Mouse (Mus musculus) cerebellum, adult 2 months (tissue): Measurements from ENCODE around the gene Them4. TPM values are rescaled to one million over a fixed set of nuclear protein-coding genes. Genes with fewer than 3 reads are reported as not detected.
A peak's percentile ranks its signal among the peaks of the same experiment; 100 is the strongest.
"Not testable (repeated sequence)": the region's sequence is repeated elsewhere in the genome, so short reads cannot be mapped to it uniquely, and the experiment has no call there.

Experiments used
- DNase-seq, 2 experiments: peaks; one replicate each; pipeline ENCODE4 v3.0.0; 2021
- H3K27ac ChIP-seq: fragments of 200-500 bp; 2 replicates; pipeline ENCODE4 v1.5.1; 2012; ENCODE audit warnings: low read length, control low read depth, inconsistent platforms; ENCODE audit not compliant: insufficient read depth
- H3K27me3 ChIP-seq: fragments of 200-500 bp; 2 replicates; pipeline ENCODE4 v1.6.1; 2012; ENCODE audit warnings: inconsistent platforms, mild to moderate bottlenecking, low read length, moderate library complexity; ENCODE audit not compliant: control insufficient read depth, insufficient read depth
- H3K4me1 ChIP-seq: fragments of 200-500 bp; 2 replicates; pipeline ENCODE4 v1.6.1; 2011; ENCODE audit warnings: low read length; ENCODE audit not compliant: control insufficient read depth, insufficient read depth
- H3K4me3 ChIP-seq: fragments of 200-500 bp; replicated peaks from 2 replicates; pipeline ENCODE3; 2011; ENCODE audit warnings: mild to moderate bottlenecking, low read depth, low read length, control low read depth; ENCODE audit not compliant: insufficient read depth
- CTCF ChIP-seq: fragments of 200-500 bp; IDR thresholded peaks from 2 replicates; pipeline ENCODE4 v1.5.1; 2011; ENCODE audit warnings: low read depth, mild to moderate bottlenecking, control low read depth, low read length, moderate library complexity, borderline replicate concordance; ENCODE audit not compliant: insufficient read depth
- POLR2A ChIP-seq: fragments of 200-500 bp; IDR thresholded peaks from 2 replicates; pipeline ENCODE4 v1.6.1; 2011; ENCODE audit warnings: low read length, control low read depth, borderline replicate concordance; ENCODE audit not compliant: insufficient read depth
- WGBS: fragments of 180-500 bp; shearing (Covaris S2); methylation state at CpG from one replicate; pipeline ENCODE4 v1.1.7; 2018; 5-methylcytosine and 5-hydroxymethylcytosine counted together
- polyA plus RNA-seq: library from polyadenylated mRNA; depleted of rRNA; stranded (reverse); fragments of >200 nt; gene quantifications from 2 replicates; pipeline ENCODE4 v1.2.3, GENCODE M21; 2012; rRNA removed

The Them4 gene
- polyA plus RNA-seq: 33.6 and 33.8 TPM in 2 replicates

DNA sequence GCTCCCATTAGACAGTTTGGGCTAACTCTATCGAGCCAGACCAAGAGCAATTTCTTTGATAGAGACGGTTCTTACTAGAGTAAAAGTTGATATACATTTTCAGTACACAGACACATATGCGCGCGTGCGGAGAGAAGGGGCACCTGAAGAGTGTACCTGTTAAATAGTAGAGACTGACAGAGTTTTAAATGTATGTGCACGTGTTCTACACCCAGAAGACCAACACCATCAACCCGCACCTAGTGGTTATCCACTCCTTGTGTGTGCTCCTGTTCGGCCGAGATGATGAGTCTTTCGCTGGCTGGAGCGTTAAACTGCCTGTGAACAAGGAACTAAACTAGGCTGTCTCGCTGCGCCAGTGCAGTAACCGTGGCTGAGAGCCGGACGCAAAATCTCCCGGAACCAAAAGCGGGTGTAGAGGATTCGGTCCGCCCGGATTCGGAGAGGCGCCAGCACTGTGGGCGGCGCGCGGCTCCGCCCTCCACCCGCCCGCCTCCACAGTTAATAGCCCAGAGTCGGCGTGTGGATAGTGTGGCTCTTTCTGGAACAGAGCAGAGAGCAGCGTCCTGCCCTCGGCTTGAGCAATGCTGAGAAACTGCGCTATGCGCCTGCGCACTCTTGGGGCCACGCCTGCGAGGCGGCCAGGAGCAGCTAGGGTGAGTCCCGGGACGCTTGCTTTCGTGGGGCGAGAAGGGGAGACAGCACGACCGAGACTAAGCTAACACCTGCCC, at the start of gene Them4:
Gene Them4, plus strand, starts transcription at position 457 of the 731 bp plus-strand sequence.
- Histone ChIP-seq H3K27ac (peak within 1 kb of the TSS; percentile 44), H3K4me1 (no peaks in the 10 kb centered on the region), H3K4me3 (peak within 1 kb of the TSS; percentile 80), H3K27me3 (no peaks in the 10 kb centered on the region)
- peak; percentile 93 for TF ChIP-seq POLR2A
- no peak for TF ChIP-seq CTCF
- peak; percentile 96 to 98 for DNase-seq
- 2% methylated on average over 47 of the region's 47 CpGs for WGBS

DNA sequence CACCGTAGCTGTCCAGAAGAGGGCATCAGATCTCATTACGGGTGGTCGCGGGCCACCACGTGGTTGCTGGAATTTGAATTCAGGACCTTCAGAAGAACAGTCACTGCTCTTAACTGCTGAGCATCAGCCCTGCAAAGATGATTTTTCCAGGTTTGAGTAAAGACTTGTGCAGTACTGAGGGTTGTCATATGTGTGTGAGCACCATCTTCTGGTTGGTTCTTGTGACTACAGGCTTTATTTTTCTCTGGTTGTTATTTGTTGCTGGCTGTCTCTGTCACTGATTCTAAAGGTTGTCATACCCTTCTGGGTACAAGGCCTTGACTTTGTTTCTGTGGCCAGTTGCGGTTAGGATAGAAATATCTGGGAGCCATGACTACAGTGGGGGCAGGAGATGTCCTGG, 49.3 kb upstream of the Them4 start:
- H3K27ac ChIP-seq: no peak overlapping the region
- 45% methylated on average over 6 of the region's 6 CpGs for WGBS
- H3K27me3 ChIP-seq: no peaks in the 10 kb centered on the region
- no peak for DNase-seq
- no peaks in the 10 kb centered on the region for H3K4me1 ChIP-seq
- TF ChIP-seq CTCF: peak; percentile 7; the same call in 1 of the 2 replicates
- TF ChIP-seq POLR2A: no peak
- H3K4me3 ChIP-seq: no peak overlapping the region

DNA sequence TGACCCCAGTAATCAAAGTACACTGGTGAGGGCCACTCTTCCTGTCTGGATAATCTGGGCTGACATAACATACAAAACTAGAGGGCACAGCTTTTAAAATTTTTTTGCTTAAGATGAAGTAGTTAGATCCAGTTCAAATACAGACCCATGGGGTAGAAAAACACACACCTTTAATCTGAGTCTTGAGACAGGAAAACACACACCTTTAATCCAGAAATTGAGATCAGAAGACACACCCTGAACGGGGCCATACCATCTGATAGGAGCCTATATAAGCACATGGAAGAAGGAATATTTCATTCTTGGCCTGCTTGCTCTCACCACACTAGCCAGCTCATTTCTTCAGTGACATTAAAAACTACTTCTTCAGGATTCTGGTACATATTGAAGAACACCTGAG, 46.2 kb upstream of the Them4 start, which contains the start of gene Gm4778:
Gene Gm4778, plus strand, starts transcription at position 301 of the 400 bp plus-strand sequence.
- not testable (repeated sequence) for H3K27me3 ChIP-seq, H3K27ac ChIP-seq, H3K4me3 ChIP-seq, H3K4me1 ChIP-seq, DNase-seq
- 80% methylated on average over 1 of the region's 1 CpGs for WGBS

DNA sequence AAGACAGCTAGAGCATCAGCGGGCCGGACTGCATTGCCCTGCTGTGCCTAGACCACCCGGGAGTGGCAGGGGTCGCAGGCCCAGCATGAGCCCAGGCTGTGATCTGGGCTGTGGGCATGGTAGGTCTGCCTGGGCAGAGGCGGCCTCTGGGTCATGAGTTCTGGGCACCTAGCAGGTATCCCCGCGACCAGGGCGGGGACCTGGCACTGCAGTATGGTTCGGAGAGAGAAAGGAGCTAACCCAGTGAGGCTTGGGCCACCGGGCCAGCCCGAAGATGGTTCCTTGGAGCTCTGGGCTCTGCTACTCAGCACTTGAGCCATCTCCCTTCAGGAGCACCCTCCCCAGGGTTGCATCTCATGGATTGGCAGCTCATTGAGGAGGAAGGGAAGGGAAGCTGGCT, 33.9 kb upstream of the Them4 start:
- H3K27ac ChIP-seq: no peak overlapping the region
- WGBS: 73% methylated on average over 11 of the region's 11 CpGs
- no peak for TF ChIP-seq POLR2A
- no peak for TF ChIP-seq CTCF

DNA sequence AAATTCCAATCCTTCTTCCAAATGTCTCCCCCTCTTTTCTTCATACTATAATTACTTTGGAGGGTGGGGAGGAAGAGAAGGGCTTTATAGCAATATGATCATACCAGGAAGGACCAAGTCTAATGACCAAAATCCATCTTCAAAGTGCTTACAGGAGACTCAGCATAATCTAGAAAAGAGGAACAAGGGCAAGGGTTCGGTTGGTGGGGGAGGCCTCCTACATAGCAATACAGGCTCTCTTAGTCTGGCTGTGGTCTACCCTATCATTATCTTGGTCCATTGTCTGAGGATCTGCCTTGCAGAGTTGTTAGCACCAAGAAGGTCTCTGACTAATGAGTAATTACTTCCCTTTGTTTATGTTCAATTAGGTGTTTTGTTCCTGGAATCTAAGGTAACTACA, 4.4 kb upstream of the Them4 start:
- 88% methylated on average over 1 of the region's 1 CpGs for WGBS
- H3K4me3 ChIP-seq: no peak overlapping the region
- TF ChIP-seq CTCF (no peak), POLR2A (no peak)
- H3K4me1 ChIP-seq: no peaks in the 10 kb centered on the region
- H3K27ac ChIP-seq: no peak overlapping the region
- no peak for DNase-seq
- no peaks in the 10 kb centered on the region for H3K27me3 ChIP-seq

More for the DNA sequence above, 33.9 kb upstream of the Them4 start:
- Histone ChIP-seq H3K4me1 (no peaks in the 10 kb centered on the region), H3K4me3 (no peak overlapping the region), H3K27me3 (no peaks in the 10 kb centered on the region)
- no peak for DNase-seq

DNA sequence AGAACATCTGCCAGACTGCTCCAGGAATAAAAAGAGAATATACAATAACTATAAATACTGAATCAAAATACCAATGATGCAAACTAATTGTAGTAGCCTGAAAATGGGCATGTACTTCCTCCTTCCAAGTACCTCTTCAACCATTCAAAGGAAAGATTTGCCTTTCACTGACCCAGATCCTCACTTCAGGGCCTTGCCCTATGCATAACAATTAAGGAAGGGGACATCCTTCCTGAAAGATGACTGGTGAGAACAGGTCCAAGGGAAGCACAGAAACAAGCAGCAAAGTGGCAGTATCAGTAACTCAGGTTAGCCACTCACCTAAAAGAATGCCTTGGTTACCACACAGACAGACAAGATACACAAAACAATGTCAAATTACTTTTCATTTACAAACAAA, 2.9 kb upstream of the Them4 start:
- H3K4me1 ChIP-seq: no peaks in the 10 kb centered on the region
- no peak overlapping the region for H3K27ac ChIP-seq
- no peaks in the 10 kb centered on the region for H3K27me3 ChIP-seq
- no peak for TF ChIP-seq CTCF
- TF ChIP-seq POLR2A: no peak
- no peak overlapping the region for H3K4me3 ChIP-seq
- DNase-seq: no peak

DNA sequence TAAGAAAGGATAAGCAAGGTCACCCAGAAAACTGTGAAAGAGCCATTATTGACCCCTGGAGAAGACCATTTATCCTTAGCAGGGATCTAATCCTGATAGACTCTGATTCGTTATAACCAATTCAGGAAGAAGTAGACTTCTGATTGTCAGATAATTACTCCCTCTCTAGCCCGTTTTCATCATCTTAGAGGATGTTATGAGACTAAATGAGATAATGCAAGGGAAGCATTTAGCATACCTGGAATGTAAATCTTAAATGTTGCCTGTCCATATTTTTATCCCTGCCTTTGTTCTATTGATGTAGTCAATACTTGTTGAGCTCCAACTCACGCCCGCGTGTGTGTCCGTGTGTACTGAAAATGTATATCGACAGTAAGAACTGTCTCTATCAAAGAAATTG, 602 bp downstream of the Them4 start:
- DNase-seq: peak in 1 of 2 experiments; percentile 16
- Histone ChIP-seq H3K4me3 (peak overlapping the region; percentile 80), H3K27me3 (no peaks in the 10 kb centered on the region), H3K4me1 (no peaks in the 10 kb centered on the region), H3K27ac (peak overlapping the region; percentile 44)
- 29% methylated on average over 7 of the region's 7 CpGs for WGBS
- TF ChIP-seq CTCF: no peak
- no peak for TF ChIP-seq POLR2A

DNA sequence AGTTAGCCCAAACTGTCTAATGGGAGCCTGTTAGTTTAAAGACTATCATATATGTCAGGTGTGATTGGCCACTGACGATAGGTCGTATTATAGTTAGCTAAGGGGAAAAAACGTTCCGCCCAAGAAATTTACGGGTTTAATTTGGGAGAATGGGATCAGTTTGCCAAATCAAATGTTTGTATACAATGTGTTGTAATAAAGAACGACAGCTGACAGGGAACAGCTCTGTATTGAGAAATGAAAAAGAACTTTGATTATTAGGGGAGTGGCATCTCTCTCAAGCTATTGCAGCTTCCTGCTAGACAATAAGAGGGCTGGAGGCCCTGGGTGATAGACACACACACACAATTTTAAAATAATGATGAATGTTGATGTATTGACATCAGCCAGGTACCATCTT, 1.0 kb downstream of the Them4 start:
- no peak for DNase-seq
- no peaks in the 10 kb centered on the region for H3K27me3 ChIP-seq
- no peak overlapping the region for H3K27ac ChIP-seq
- H3K4me1 ChIP-seq: no peaks in the 10 kb centered on the region
- no peak overlapping the region for H3K4me3 ChIP-seq
- 55% methylated on average over 6 of the region's 6 CpGs for WGBS
- TF ChIP-seq POLR2A: no peak
